Mouse (Mus musculus) adipocyte (in vitro differentiated cells): ENCODE results near the gene Olfr970.
"Not testable (repeated sequence)": the region's sequence is repeated elsewhere in the genome, so short reads cannot be mapped to it uniquely, and the experiment has no call there.

Experiments used
- DNase-seq: peaks from one replicate; pipeline ENCODE4 v3.0.0-alpha.2; 2016; ENCODE audit warnings: low spot score

The Olfr970 gene

GRCm38 (mm10) chr9:39808560-39808959, at the start of gene Olfr970:
Gene Olfr970 (plus strand): TSS chr9:39808860.
- DNase-seq = no peak

- DNase-seq = no peak
Observed at GRCm38 (mm10) chr9:39783153-39783552, 25.5 kb upstream of the Olfr970 start, which contains the start of gene Olfr968. Gene Olfr968 (minus strand): TSS chr9:39783253.

- no peak for DNase-seq
Observed at GRCm38 (mm10) chr9:39790558-39790957, 18.1 kb upstream of the Olfr970 start, which contains the start of gene Olfr969. Gene Olfr969 (plus strand): TSS chr9:39790945.

- DNase-seq = not testable (repeated sequence)
Observed at GRCm38 (mm10) chr9:39836576-39836975, 27.9 kb downstream of the Olfr970 start, which contains the start of gene Olfr971. Gene Olfr971 (plus strand): TSS chr9:39836876.

- DNase-seq = no peak
Observed at GRCm38 (mm10) chr9:39866122-39866521, 57.5 kb downstream of the Olfr970 start, which contains the start of gene Olfr972. Gene Olfr972 (plus strand): TSS chr9:39866422.
